Mouse (Mus musculus) left cerebral cortex, postnatal 36 days (tissue): Measurements from ENCODE around the gene Cfap77. TPM values are rescaled to one million over a fixed set of nuclear protein-coding genes. Genes with fewer than 3 reads are reported as not detected.
A peak's percentile ranks its signal among the peaks of the same experiment; 100 is the strongest.

Source experiments
- DNase-seq, 2 experiments: peaks; one replicate each; pipeline ENCODE4 v3.0.0; 2021 to 2022; ENCODE audit warnings: low spot score in 2 of 2, mixed read lengths in 1 of 2
- intact Hi-C: fragments of 180-260 bp; cut with DNase I; formaldehyde crosslinking; loops from one replicate; pipeline ENCODE4 v1.15.1; 2025
- total RNA-seq, 2 experiments: library from RNA; stranded (reverse); gene quantifications; 2 replicates each; pipeline ENCODE4 v1.2.3; 2021

Gene Cfap77
- total RNA-seq, 2 experiments from 2014 or later = 0.35 TPM; not detected in 1

DNA sequence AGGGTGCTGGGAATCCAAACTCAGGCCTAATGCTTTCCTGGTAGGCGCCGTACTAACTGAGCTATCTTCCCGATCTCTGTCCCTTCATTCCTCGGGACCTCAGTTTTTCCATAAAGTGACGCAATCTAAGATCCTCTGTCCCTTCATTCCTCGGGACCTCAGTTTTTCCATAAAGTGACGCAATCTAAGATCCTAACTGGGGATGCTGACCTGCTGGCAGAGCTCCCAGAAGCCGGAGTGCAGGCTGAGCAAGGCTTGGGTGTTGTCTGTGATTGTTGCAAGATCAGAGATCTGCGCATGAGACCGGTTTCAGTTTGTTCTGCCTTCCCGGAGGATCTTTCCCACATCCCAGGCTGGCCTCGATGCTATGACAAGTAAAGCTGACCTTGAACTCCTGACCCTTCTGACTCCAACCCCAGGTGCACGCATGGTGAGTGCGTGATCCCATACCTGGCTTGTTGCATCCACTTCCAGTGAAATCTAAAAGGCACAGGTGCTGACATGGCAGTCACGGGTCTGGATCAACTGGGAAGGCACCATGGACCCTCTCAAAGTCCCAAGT lies 93.8 kb downstream of the Cfap77 start:
- no peak for DNase-seq
- intact Hi-C loops = no loop called here

DNA sequence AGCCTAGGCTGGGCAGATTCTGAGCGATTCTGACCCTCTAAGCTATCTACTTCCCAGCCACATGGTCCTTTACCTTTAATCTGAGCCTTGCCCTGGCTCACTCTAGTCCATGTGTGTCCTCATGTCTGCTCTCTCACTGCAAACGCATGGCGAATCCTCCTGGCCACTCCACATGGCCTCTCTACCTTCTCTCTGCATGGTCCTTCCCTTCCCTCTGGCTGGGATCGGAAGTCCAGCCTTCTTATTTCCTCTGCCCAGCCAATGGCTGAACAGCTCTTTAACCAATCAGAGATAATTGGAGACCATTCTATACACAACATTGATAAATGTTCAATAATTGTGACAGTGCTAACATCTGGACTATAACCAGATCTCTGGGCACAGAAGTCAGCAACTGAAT lies 98.0 kb downstream of the Cfap77 start:
- intact Hi-C loops = no loop called here
- DNase-seq = no peak

DNA sequence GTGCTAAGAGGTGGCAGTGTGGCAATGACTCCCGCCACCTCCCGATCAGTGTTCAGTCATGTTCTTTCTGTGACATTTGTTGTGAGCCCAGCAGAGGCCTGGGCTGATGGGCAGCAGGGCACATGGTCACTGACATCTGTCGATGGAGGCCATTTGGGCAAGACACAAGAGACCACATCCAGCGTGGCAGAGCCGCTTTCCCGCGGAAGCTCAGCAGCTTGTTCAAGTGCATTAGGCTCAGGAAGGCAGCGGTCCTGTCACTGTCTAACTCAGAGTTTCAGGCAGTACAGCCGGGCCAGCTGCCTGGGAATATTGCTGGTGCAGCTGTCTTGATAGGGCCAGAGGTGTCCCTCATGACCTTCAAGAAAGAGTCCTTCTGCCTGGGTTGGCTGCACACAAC lies 100.3 kb downstream of the Cfap77 start:
- DNase-seq = no peak
- intact Hi-C loops = no loop called here

DNA sequence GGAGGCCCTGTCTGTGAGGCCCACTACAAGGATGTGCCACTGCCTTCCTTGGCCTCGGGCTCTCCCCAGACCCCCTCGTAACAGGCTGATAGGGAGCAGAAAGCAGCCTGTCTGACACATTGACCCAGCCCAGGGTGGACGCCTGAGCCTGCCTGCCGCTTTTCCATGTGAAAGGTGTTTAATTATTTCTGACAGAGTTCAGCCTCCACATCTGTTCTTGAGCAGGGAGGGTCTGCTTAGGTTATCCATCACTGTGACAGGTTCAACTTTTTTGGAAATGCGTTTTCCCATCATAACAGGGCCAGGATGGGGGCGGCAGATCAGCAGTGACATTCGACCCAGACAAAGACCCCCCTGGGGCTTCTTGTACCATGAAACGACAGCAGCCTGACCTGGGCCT lies 101.9 kb downstream of the Cfap77 start:
- intact Hi-C loops = no loop called here
- DNase-seq = no peak

DNA sequence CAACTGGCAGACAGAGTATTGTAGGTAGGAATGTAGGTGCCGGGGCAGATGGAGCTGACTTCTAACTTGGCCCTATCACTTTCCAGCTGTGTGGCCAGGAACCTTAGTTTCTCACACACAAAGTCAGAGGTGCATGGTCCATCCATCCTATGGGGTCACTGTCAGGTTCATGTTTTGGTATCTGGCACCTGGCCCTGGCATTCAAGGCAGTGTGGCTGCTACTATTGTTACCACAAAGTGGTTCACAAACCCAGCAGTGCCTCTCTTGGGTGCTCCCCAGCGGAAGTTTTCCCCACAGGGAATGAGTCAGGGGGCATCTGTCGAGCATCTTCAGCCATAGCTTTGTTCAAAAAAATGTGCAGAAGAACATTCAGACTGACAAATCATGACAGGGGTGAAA lies 108.6 kb downstream of the Cfap77 start:
- DNase-seq = no peak
- intact Hi-C loops = no loop called here

- DNase-seq = no peak
- intact Hi-C loops = no loop called here
Observed at GRCm38 (mm10) chr2:28945388-28945787, 109.5 kb downstream of the Cfap77 start.

DNA sequence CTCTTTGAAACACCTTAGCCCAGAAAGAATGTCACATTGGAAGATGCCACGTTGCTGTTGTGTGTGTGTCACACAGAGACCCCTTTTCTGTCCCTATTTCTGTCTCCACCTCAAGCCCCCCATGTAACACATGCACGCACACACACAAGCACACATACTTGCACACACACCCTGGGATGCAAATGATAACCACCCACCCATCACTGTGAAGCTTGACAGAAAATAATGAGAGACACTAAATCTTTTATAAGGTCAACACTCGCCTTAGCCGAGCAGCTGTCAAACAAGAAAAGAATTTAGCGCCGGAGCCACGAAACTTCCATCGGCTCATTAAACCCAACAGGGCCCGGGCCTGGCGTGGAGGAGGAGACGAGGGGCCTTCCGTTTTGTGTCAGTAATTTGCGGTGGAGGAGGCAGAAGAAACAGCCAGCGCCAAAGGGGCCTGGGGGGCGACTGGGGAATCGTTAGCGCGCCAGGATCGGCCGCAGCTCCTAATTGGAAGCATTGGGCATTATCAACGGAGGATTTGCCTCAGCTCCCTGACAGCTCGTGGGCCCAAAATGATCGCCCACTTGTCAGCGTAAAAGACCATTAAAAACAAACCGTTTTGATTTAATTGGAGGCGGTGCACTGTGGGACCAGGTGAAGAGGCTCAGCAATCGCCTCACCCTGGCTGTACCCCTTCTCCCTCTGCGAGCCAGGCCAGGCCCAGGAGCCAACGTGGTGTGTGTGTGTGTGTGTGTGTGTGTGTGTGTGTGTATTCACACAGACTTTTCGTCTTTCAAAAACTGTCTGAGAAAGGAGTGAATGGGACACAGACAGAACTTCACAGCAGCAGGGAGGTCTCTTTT lies 111.0 kb downstream of the Cfap77 start:
- DNase-seq = no peak
- intact Hi-C loops = no loop called here

DNA sequence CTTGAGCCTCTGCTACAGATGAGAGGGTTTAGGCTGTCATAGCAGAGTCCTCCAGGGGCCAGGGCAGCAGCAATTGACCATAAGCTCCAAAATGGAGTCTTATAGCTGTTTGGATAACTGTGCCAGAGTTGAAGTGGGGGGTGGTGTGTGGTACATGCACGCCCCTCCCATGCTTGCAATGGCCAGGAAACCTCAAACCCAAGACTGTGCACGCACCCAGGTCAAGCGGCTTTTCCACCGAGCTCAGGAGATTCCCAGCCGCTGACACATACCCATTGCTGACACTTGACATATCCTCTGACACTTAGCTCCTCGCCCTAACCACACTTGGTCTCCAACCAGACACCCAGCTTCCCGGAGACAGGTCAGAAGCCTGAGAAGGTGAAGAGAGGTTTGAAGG lies 115.9 kb downstream of the Cfap77 start:
- intact Hi-C loops = no loop called here
- DNase-seq = no peak

- no peak for DNase-seq
- intact Hi-C loops = no loop called here
Observed at GRCm38 (mm10) chr2:28930571-28930970, 124.3 kb downstream of the Cfap77 start.

GRCm38 (mm10) chr2:28923912-28924311 lies 131.0 kb downstream of the Cfap77 start:
- intact Hi-C loops = loop anchor here (1.0 kb wide), 2 partner anchors 52 to 129 kb away; no protein-coding TSS in a partner anchor
- DNase-seq = peak; percentile 64 to 65

GRCm38 (mm10) chr2:28919001-28919400 lies 135.9 kb downstream of the Cfap77 start:
- no peak for DNase-seq
- intact Hi-C loops = no loop called here

DNA sequence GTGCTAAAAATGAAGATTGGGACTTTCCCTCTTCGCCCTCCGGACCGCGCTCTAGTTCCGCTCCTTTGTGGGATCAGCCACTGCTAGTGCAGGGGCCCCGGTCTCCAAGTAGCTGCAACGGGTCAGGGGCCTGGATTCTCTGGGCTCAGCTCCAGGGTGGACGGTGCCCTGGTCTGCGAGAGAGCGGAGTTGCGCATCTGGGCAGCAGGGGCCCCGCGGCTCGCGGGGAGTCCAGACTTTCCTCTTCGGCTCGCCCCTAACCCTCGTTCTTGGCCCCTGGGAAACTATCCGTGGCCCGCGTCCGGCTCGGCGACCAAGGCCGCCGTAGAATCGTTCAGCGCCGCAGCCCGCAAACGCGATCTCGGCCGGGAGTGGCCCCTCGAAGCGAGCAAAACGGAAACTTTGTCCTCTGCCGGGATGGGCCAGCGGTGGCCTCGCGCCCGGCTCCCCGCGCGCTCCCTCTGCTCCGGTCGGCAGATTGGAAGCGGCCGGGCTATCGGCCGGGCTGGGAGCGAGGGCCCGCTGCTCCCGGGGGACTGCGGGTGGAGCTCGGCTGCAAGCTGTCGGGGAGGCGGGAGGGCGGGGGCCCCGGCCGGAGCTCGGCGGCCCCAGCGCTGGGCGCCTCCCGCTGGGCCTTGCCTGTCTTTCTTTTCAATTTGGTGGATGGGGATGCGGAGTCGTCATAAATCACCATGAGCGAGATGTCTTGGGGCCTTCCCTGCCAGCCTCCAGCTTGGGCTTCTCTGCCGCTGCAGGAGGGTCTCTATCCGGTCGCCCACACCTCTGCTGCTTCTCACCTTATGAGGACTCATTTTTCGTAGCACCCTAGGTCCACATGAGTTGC lies 137.1 kb downstream of the Cfap77 start:
- intact Hi-C loops = no loop called here
- peak in 1 of 2 experiments; percentile 10 for DNase-seq

GRCm38 (mm10) chr2:28917156-28917517 lies 137.7 kb downstream of the Cfap77 start:
- intact Hi-C loops = no loop called here
- DNase-seq = no peak

DNA sequence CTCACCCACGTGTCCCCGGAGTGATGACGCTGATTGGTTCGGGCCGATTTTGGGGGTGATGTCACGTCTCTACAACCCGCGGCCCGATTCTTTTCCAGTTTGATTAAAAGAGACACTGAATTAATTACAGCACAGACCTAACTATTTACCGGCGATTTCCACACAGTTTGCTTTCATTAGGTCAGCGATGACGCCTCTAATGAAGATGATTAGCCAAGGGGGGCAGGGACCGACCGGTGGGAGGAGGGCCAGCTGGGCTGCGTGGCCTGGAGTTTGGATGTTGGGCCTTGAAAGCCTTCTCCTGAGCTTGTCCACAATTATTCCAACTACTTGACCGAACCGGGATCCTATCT lies 138.4 kb downstream of the Cfap77 start, which contains the start of gene Barhl1:
TSS of gene Barhl1 (minus strand) at position 156 of the 353 bp plus-strand sequence.
- DNase-seq = no peak

DNA sequence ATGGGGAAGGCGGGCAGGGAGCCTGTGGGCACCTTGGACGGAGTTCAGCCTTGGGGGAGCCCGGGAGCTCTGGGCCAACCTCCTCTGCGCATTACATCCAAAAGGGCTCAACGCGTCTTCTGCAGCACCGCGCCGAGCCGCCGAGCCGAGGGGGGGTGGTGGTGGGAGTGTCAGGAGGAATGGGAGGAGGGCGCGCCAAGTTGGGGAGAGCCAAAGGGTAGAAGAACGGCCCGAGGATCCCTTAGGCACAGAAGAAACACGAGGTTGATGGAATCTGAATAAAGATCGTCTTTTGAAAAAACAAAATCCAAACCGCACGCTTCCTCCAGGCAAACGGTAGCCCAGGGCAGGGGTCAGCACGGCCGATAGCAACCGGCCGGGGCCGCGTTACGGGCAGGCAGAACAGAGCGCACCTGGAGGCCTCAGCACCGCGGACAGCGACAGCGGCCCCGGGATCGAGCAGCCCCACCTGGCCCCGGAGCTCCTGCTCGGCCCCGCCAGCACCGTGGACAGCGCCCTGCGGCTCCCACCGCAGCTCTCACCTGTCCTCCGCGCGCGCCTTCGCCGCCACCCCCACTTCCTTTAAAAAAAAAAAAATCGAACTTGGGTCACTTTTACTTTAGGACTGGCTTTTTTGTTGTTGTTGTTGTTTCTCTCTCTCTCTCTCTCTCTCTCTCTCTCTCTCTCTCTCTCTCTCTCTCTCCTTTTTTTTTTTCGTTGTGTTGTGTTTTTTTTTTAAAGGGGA lies 138.9 kb downstream of the Cfap77 start:
- no peak for DNase-seq
- intact Hi-C loops = no loop called here

More for the DNA sequence above, 138.4 kb downstream of the Cfap77 start, which contains the start of gene Barhl1:
- intact Hi-C loops = no loop called here

DNA sequence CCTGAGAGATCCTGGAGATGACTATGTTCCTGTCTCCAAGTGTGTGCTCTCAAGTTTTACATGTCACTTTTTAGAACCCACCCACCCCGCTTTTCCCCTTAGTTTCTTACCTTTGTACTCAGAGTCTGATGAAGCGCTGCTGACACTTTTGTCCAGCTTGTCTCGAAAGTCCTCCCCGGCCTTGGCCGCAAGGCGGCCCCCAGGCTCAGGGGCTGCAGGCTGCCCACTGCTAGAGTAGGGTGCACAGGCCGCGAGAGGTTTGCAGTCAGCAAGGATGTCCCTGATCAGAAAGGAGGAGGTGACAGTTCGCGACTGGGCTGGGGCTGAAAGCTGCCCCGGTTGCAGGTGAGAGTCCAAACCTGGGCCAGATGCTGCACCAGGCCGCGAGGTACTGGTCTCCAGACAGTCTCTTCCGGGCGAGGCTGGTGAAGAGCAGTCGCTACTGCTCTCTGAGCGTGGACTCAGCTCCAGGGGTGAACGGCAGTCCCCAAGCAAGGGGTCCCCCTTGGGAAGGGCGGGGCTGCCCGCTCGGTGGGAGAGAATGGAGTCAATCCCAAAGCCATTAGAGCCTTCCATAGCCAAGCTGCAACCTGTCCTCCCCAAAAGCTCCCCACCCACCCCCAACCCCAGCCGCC lies 139.6 kb downstream of the Cfap77 start:
- no peak for DNase-seq
- intact Hi-C loops = no loop called here

- intact Hi-C loops = loop anchor here (5.0 kb wide), 1 partner anchor 72 kb away; the partner anchor contains the start of genes Ddx31 and Gtf3c4
- DNase-seq = no peak
Observed at GRCm38 (mm10) chr2:28914121-28914520, 140.7 kb downstream of the Cfap77 start.

- intact Hi-C loops = loop anchor here (5.0 kb wide), 1 partner anchor 71 kb away; the partner anchor contains the start of genes Ddx31 and Gtf3c4
- DNase-seq = no peak
Observed at GRCm38 (mm10) chr2:28912961-28913360, 141.9 kb downstream of the Cfap77 start.
